Mouse (Mus musculus): ENCODE results near the gene Fbxw20. TPM values are rescaled to one million over a fixed set of nuclear protein-coding genes. Genes with fewer than 3 reads are reported as not detected.

Fbxw20 gene
- polyA plus RNA-seq (2012), result not detected in 2 replicates

DNA sequence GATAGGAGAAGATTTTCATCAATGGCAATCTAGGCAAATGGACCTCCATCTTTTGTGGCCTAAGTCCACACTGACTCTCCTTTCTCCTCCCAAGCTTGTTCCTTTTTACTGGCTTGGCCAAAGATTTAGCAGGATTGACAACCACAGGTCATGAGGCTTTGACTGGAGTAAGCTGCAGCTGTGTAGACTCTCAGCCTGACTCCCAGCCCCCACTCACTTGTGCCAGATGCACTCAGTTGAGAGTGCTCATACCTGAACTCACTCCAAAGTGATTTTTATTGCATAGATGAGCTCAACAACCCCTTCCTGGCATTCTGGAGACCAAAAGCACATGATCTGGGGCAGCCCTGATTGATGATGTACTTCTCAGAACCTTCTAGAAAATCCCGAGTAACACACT, at the start of gene Fbxw20:
Fbxw20 (minus strand) TSS at position 101 of the 400 bp plus-strand sequence.

DNA sequence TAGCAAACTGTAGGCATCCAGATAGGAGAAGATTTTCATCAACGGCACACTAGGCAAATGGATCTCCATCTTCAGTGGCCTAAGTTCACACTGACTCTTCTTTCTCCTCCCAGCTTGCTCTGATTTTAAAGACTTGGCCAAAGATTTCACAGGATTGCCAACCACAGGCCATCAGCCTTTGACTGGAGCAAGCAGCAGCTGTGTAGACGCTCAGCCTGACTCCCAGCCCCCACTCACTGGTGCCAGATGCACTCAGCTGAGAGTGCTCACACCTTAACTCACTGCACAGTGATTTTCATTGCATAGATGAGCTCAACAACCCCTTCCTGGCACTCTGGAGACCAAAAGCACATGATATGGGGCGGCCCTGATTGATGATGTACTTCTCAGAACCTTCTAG, 38.7 kb downstream of the Fbxw20 start, which contains the start of gene Fbxw13:
Fbxw13 (minus strand) TSS at position 101 of the 400 bp plus-strand sequence.

Other genes with a start within 250 kb of the Fbxw20 start
- gene Ucn2, start 248.7 kb downstream of the Fbxw20 start, polyA plus RNA-seq (2012), result not detected in 2 replicates
- 2.8 and 4.1 TPM in 2 replicates for gene Pfkfb4, start 243.0 kb downstream of the Fbxw20 start, polyA plus RNA-seq (2012)
- 417 and 542 TPM in 2 replicates for gene Shisa5, start 196.2 kb downstream of the Fbxw20 start, polyA plus RNA-seq (2012)
- gene Trex1, start 175.0 kb downstream of the Fbxw20 start, polyA plus RNA-seq (2012), result 43.3 and 47.5 TPM in 2 replicates
- 9.8 and 10.7 TPM in 2 replicates for gene Atrip, start 160.6 kb downstream of the Fbxw20 start, polyA plus RNA-seq (2012)
- 4.4 and 4.9 TPM in 2 replicates for gene Ccdc51, start 152.3 kb downstream of the Fbxw20 start, polyA plus RNA-seq (2012)
- gene Tma7, start 152.2 kb downstream of the Fbxw20 start, polyA plus RNA-seq (2012), result 372 and 424 TPM in 2 replicates
- 0.04 and 0.21 TPM in 2 replicates for gene Plxnb1, start 139.4 kb downstream of the Fbxw20 start, polyA plus RNA-seq (2012)
- 0.04 TPM in 1 of 2 replicates, not detected in the other for gene Fbxw21, start 72.7 kb downstream of the Fbxw20 start, polyA plus RNA-seq (2012)
- not detected in 2 replicates for gene Fbxw13, start 38.8 kb downstream of the Fbxw20 start, polyA plus RNA-seq (2012)
- gene Fbxw14, start 52.9 kb upstream of the Fbxw20 start, polyA plus RNA-seq (2012), result not detected in 2 replicates
- not detected in 2 replicates for gene Fbxw28, start 104.9 kb upstream of the Fbxw20 start, polyA plus RNA-seq (2012)
- gene Fbxw22, start 169.5 kb upstream of the Fbxw20 start, polyA plus RNA-seq (2012), result not detected in 2 replicates
- not detected in 2 replicates for gene Fbxw16, start 214.4 kb upstream of the Fbxw20 start, polyA plus RNA-seq (2012)

Data from megakaryocyte-erythroid progenitor cell, adult 5 weeks (primary cell).